Mouse (Mus musculus) ovary, postnatal 10 days (tissue): ENCODE results near the gene Chd3.

Source experiments
- DNase-seq: peaks from one replicate; pipeline ENCODE4 v3.0.0; 2022; ENCODE audit warnings: low spot score

The Chd3 gene

DNA sequence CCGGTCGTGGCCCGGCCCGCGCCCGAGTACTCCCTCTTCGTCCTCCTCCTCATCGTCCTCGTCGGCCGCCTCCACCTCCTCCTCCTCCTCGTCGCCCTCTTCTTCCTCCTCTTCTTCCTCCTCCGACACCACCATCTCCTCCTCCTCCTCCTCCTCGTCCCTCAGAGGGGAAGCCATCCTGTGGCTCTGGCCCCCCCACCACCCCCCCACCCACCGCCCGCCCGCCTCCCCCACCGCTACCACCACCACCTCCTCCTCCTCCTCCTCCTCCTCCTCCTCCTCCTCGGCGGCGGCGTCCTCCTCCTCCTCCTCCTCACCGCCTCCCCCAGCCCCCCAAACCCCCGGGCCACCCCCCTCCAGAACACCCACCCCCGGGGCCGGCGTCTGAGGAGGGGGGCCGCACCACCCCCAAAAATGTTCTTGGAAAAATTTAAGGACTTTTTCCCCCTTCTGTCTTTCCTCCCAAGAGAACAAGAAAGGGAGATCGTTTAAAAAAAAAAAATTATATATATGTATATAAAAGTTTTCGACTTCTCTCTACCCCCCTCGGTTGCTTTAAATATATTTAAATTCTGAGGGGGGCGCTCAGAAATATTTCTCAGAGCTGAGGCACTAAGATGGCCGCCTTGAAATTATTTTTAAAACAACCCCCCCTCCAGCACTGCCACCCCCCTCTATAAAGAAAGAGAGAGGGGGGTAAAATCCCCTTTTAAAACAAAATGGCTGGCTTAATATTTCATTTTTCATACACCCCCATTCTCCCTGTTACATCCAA lies at the start of gene Chd3:
Chd3 (minus strand) TSS at position 192 of the 775 bp plus-strand sequence.
- DNase-seq, result no peak

DNA sequence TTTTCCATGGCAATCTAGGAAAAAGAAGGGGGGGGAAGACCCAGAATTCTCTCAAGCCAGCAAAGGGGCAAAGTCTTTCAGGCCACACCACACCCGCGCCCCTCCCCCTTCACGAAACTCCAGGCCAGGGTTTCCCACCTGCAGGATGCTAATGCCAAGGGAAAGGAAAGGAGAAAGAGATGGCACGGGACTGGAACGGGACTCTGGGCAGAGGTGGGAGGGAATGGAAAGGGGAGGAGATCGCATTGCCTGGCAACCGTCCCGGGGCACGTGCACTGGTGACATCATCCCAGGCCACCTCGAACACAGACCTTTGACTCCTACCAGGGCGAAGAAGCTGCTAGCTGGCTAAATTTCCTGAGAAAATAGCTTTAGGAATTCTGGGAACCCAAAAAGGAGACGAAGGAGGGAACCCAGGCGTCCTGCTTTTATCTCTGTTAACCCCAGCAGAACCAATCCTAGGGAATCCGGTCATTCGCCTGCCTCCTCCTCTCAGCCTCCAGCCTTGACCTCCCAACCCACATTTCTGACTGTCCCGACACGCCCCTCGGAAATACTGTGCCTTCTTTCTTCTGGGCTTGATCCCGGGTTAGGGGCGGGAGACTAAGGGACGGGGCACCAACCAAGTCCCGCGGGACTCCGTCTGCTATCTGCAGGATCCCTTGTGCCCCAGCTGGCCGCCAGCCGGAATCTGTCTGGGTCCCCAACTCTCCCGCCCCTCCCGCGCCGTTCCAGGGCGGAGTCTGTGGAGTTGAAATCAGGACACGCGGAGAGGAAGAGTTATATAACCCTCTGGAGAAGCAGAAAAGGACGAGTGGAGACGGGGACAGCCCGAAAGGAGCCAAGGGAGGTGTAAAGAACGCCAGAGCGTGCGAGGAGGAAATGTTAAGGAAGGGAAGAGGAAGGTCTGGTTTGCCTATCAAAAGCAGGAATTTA lies 48.5 kb upstream of the Chd3 start:
- DNase-seq, result peak; percentile 95

GRCm38 (mm10) chr11:69416921-69417448 lies 47.8 kb upstream of the Chd3 start:
- no peak for DNase-seq

- DNase-seq, result no peak
Observed at GRCm38 (mm10) chr11:69416509-69416908, 47.3 kb upstream of the Chd3 start.

GRCm38 (mm10) chr11:69415668-69416451 lies 46.7 kb upstream of the Chd3 start:
- no peak for DNase-seq

- no peak for DNase-seq
Observed at GRCm38 (mm10) chr11:69415327-69415667, 46.1 kb upstream of the Chd3 start.

DNA sequence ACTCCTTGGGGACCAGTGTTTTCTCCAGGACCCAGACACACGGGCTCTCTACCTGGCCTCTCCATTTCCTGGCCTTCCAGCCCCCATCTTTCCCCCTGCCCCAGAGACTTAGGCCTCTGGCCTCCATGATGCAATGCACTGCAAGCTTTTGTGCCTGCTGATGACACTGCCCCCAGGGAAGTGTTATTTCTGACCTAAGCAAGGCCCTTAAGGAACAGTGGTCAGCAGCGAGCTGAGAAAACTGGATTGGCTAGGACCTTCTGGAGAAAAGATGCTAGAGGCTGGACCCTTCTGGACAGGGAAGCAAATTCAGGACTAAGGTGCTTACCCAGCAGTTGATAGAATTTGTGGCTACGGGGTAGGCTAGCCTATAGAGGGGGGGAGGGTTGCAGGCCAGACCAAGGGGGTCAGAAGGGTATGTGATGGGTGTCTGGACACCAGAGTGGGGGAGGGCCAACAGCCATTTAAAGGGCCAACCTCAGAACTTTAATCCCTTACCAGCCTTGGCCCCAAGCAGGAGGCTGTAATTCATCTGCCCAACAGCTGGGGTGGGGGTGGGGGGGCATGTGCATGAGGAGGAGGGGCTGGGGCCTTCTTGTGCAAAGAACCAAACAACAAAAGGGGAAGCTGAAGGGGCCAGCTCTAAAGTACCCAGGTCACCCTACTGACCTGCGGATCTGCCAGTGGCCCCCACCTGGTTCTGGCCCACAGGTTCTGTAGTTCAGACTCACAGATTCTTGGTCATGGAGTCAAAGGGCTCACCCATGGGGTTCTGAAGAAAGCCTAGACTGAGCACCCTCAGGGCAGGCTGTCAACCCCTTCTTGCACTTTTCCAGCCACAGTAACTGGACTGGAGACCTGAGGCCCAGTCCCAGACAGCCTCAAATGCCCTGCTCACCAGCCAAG lies 45.5 kb upstream of the Chd3 start:
- no peak for DNase-seq

GRCm38 (mm10) chr11:69413221-69414181 lies 44.3 kb upstream of the Chd3 start, which contains the start of gene Kdm6b:
Kdm6b (minus strand) TSS chr11:69413675.
- no peak for DNase-seq

- no peak for DNase-seq
Observed at GRCm38 (mm10) chr11:69412548-69412947, 43.3 kb upstream of the Chd3 start.

DNA sequence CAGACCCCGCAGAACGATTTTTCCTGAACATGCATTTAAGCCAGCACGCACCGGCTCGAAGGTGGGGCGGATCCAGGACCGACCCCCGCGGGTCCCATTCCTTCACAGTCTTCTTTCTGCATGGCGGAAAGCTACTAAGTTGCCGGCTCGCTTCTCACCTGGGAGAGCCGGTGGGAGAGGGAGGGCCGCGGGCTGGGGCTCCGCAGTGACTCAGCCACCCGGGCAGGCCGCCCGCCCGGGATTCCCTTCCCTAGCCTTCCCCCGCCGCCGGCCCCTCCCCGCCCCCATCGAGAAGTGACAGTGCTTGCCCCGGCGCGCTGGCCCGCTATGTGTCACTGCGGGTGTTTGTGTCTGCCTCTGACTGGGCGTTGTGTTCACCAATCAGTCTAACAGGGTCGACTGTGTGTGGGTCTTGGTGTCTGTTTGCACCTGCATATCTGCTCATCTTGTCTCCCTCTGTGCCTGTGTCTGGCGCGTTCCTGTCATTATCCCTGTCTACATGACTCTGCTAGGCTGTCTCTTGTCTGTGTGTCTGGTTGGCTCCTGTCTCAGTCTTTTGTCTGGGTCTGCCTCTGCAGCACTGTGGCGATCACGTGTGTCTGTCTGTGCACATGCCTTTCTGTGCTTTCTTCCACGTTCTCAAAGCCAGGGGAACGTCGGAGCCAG lies 42.5 kb upstream of the Chd3 start:
- DNase-seq, result no peak

DNA sequence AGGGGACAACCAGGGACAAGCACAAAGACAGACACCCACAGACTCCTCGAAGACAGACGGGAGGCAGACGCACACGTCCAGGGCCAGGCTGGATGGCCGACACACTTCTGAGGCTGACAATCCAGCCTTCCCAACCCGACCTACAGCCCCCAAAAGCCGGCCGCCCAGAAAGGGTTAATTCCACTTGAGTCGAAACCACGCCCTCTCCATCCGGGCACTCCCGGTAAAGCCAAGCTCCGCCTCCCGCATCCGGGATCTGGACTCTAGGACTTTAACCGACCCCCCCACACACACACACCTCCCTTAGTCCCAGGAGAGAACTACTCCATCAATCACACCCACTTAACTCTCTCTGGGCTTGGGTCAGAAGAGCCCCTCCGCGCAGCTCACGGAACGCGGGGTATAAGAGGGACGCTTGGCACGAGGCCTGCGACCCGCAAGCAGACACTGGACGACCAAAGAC lies 41.9 kb upstream of the Chd3 start:
- peak; percentile 92 for DNase-seq

DNA sequence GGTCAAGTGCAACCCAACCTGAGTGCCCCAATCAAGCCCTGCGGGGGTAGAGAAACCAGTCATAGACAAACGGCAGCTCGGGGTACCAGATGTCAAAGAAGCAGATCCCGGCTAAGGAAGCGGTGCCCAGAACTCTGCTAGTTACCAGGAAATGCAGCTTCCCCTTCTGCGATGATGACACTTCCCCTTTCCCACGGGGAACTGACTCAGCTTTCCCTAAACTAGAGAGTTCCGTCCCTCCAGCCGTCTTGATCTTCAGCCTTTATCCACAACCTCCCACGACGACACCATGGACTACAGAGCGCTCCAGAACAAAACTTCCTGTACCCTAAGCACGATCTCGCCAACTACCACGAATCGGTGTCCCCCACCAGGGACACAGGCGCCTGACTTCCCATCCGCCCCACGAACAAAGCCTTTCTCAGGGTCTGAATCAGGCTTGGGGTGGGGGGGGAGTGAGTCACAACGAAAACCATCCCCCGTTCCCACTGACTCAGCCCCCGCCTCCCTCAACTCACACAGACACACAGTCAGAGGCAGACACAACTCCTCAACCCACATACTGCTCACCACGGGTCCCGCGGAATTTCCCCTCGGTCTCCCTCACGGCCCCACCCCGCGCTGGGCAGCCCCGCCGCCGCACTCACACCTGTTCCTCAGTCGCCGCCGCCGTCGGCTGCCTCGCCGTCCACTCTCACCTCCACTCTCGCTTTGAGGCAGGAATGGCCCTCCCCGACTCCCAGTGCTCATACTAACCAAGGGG lies 41.3 kb upstream of the Chd3 start:
- DNase-seq, result no peak

GRCm38 (mm10) chr11:69410045-69410309 lies 40.8 kb upstream of the Chd3 start:
- no peak for DNase-seq

- peak; percentile 72 for DNase-seq
Observed at GRCm38 (mm10) chr11:69409378-69410044, 40.3 kb upstream of the Chd3 start.

DNA sequence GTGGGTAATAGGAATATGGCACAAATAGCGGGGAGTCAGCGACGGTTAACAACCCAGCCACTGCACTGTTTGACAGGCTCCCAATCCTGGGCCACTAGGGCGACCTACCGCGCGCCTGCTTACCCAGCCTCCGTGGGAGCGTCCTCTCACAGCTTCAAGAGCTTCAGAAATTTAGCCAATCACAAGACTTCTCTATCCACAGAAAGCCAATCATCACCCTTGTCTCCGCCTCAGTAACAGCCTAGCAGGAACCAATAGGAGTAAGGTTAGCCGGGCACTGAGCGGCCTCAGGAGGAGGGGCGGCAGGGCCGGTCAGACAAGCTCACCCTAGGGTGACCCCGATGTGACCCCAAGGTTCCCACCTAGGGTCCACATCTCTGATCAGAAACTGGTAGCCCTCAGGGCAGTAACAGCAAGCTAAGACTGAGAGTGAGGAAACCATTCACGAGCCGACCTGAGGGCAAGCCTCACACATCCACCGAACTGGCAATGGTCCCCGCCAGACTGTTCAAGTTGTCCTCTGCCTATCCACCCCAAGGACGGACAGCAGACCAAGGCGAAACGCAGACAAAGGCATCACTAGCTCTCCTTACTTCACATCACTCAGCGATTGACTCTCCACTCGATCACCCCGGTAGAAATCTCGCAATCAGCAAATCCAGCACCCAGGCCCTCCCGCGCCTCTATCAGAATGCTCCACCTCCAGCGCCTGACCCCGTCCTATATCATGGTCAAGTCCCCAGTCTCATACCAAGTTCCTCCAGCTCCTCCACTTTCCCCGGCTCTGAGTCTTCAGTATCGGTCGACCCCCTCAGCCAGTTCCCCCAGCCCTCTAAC lies 39.6 kb upstream of the Chd3 start:
- peak; percentile 57 for DNase-seq

DNA sequence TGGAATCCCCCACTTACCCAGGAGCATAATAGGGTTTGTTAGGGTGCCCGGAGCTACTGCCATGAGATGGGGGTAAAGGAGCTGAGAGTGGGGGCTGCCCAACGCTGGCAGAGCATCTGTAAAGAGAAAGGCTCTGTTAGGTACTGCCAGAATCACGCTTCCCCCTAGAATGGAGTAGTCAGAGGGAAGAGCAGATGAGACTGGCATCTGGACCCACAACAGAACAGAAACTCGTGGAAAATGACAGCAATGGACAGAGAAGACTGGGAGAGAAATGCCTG lies 38.5 kb upstream of the Chd3 start:
- DNase-seq, result no peak
